Mouse (Mus musculus) hindbrain, embryonic 16.5 days (tissue): ENCODE measurements around the gene Slc34a1. TPM values are rescaled to one million over a fixed set of nuclear protein-coding genes. Genes with fewer than 3 reads are reported as not detected.

Experiments
- ATAC-seq: fragments of 200-750 bp; cut with Nextera tagmentation; 2 replicates; pipeline ENCODE4 v1.8.0; 2017; ENCODE audit warnings: moderate TSS enrichment, moderate library complexity
- H3K27ac ChIP-seq: fragments of 300-500 bp; sonication (generic); 2 replicates; pipeline ENCODE4 v1.5.1; 2014; ENCODE audit warnings: low read depth, mild to moderate bottlenecking, control low read depth, low read length, moderate library complexity
- H3K27me3 ChIP-seq: fragments of 300-500 bp; sonication (generic); replicated peaks from 2 replicates; pipeline ENCODE4 v1.6.1; 2014; ENCODE audit warnings: low read length; ENCODE audit not compliant: control insufficient read depth, insufficient read depth
- H3K36me3 ChIP-seq: fragments of 300-500 bp; sonication (generic); 2 replicates; pipeline ENCODE4 v1.6.1; 2014; ENCODE audit warnings: mild to moderate bottlenecking, low read length, moderate library complexity, mixed read lengths; ENCODE audit not compliant: control insufficient read depth, insufficient read depth
- H3K4me1 ChIP-seq: fragments of 300-500 bp; sonication (generic); 2 replicates; pipeline ENCODE4 v1.6.1; 2014; ENCODE audit warnings: low read depth, low read length; ENCODE audit not compliant: control insufficient read depth, insufficient read depth
- H3K4me2 ChIP-seq: fragments of 300-500 bp; sonication (generic); 2 replicates; pipeline ENCODE4 v1.6.1; 2014; ENCODE audit warnings: mild to moderate bottlenecking, low read length, control low read depth, moderate library complexity
- H3K4me3 ChIP-seq: fragments of 300-500 bp; sonication (generic); 2 replicates; pipeline ENCODE4 v1.5.1; 2014; ENCODE audit warnings: mild to moderate bottlenecking, low read length, control low read depth, moderate library complexity
- H3K9ac ChIP-seq: fragments of 300-500 bp; sonication (generic); 2 replicates; pipeline ENCODE4 v1.6.1; 2014; ENCODE audit warnings: low read depth, mild to moderate bottlenecking, control low read depth, low read length, moderate library complexity
- H3K9me3 ChIP-seq: fragments of 300-500 bp; sonication (generic); 2 replicates; pipeline ENCODE4 v1.6.1; 2014; ENCODE audit warnings: mild to moderate bottlenecking, low read length, moderate library complexity; ENCODE audit not compliant: control insufficient read depth
- WGBS: fragments of 180-500 bp; shearing (Covaris S2); extraction: QIAGEN DNeasy Blood & Tissue Kit; methylation state at CpG from one replicate; pipeline ENCODE4 v1.1.7; 2014; 5-methylcytosine and 5-hydroxymethylcytosine counted together
- polyA plus RNA-seq: library from polyadenylated mRNA; unstranded; fragments of >200 nt; fragmentation: Nextera tagmentation; extraction: Ambion mirVana; gene quantifications from 2 replicates; pipeline ENCODE4 v1.2.1, GENCODE M21; 2015

Gene Slc34a1
- polyA plus RNA-seq, 1 experiment from 2014 or later, result not detected

- Histone ChIP-seq H3K4me2 (no peak overlapping the region), H3K36me3 (peaks cover 14% of the 10 kb centered on the region), H3K27me3 (no peaks in the 10 kb centered on the region), H3K27ac (no peak overlapping the region), H3K4me1 (peaks cover 16% of the 10 kb centered on the region), H3K4me3 (no peak overlapping the region), H3K9ac (no peak overlapping the region), H3K9me3 (no peaks in the 10 kb centered on the region)
- 63% methylated on average over 3 of the region's 3 CpGs for WGBS
- no peak for ATAC-seq
Measured at GRCm38 (mm10) chr13:55447543-55447943, 49.6 kb downstream of the Slc34a1 start.

- Histone ChIP-seq H3K36me3 (peaks cover 20% of the 10 kb centered on the region), H3K9me3 (no peaks in the 10 kb centered on the region), H3K4me1 (peaks cover 16% of the 10 kb centered on the region), H3K27ac (no peak overlapping the region), H3K9ac (no peak overlapping the region), H3K4me2 (no peak overlapping the region), H3K27me3 (no peaks in the 10 kb centered on the region), H3K4me3 (no peak overlapping the region)
- 90% methylated on average over 5 of the region's 5 CpGs for WGBS
- ATAC-seq, result no peak
Measured at GRCm38 (mm10) chr13:55448131-55448530, 50.1 kb downstream of the Slc34a1 start.

- no peak overlapping the region for H3K9ac ChIP-seq
- peaks cover 26% of the 10 kb centered on the region for H3K36me3 ChIP-seq
- H3K27ac ChIP-seq, result no peak overlapping the region
- no peaks in the 10 kb centered on the region for H3K9me3 ChIP-seq
- no peak overlapping the region for H3K4me3 ChIP-seq
- no peak for ATAC-seq
- 91% methylated on average over 9 of the region's 9 CpGs for WGBS
- H3K4me1 ChIP-seq, result peaks cover 16% of the 10 kb centered on the region
- no peak overlapping the region for H3K4me2 ChIP-seq
- no peaks in the 10 kb centered on the region for H3K27me3 ChIP-seq
Measured at GRCm38 (mm10) chr13:55449205-55449604, 51.2 kb downstream of the Slc34a1 start.

- Histone ChIP-seq H3K9me3 (no peaks in the 10 kb centered on the region), H3K27ac (no peak overlapping the region), H3K4me2 (no peak overlapping the region), H3K36me3 (peaks cover 29% of the 10 kb centered on the region), H3K4me1 (peaks cover 16% of the 10 kb centered on the region), H3K9ac (no peak overlapping the region), H3K27me3 (no peaks in the 10 kb centered on the region), H3K4me3 (no peak overlapping the region)
- 90% methylated on average over 17 of the region's 17 CpGs for WGBS
- ATAC-seq, result no peak
Measured at GRCm38 (mm10) chr13:55449679-55450441, 51.9 kb downstream of the Slc34a1 start.

- H3K4me1 ChIP-seq, result peaks cover 16% of the 10 kb centered on the region
- no peak overlapping the region for H3K27ac ChIP-seq
- H3K4me2 ChIP-seq, result no peak overlapping the region
- H3K9ac ChIP-seq, result no peak overlapping the region
- no peaks in the 10 kb centered on the region for H3K9me3 ChIP-seq
- no peak overlapping the region for H3K4me3 ChIP-seq
- WGBS, result 84% methylated on average over 11 of the region's 11 CpGs
- H3K36me3 ChIP-seq, result peaks cover 29% of the 10 kb centered on the region
- 0 out of 2 replicates have a peak, but pooled peaks have one; percentile 22 for ATAC-seq
- no peaks in the 10 kb centered on the region for H3K27me3 ChIP-seq
Measured at GRCm38 (mm10) chr13:55450511-55450980, 52.6 kb downstream of the Slc34a1 start.

DNA sequence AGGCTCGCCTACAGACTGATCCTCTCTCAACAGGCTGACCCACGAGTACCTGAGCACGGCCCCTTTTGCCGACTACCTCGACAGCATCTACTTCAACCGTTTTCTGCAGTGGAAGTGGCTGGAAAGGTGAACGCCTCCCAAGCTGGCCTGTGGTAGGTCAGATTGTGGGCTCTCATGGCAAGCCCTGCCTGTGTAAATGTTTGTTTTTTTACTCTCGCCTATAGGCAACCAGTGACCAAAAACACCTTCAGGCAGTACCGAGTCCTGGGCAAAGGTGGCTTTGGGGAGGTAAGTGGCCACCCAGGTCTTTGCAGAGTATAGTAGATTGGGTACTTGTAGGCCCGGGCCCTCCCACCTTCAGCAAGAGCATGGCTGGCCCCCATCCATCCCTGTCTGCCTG, 53.3 kb downstream of the Slc34a1 start:
- Histone ChIP-seq H3K4me3 (no peak overlapping the region), H3K4me2 (no peak overlapping the region), H3K27me3 (no peaks in the 10 kb centered on the region), H3K27ac (no peak overlapping the region), H3K4me1 (peaks cover 11% of the 10 kb centered on the region), H3K36me3 (peaks cover 29% of the 10 kb centered on the region), H3K9ac (no peak overlapping the region), H3K9me3 (no peaks in the 10 kb centered on the region)
- 96% methylated on average over 10 of the region's 10 CpGs for WGBS
- no peak for ATAC-seq

- Histone ChIP-seq H3K4me1 (peaks cover 4% of the 10 kb centered on the region), H3K4me3 (no peak overlapping the region), H3K36me3 (peaks cover 31% of the 10 kb centered on the region), H3K9ac (no peak overlapping the region), H3K9me3 (no peaks in the 10 kb centered on the region), H3K27me3 (no peaks in the 10 kb centered on the region), H3K4me2 (no peak overlapping the region), H3K27ac (no peak overlapping the region)
- no peak for ATAC-seq
- 92% methylated on average over 16 of the region's 16 CpGs for WGBS
Measured at GRCm38 (mm10) chr13:55451785-55452549, 54.0 kb downstream of the Slc34a1 start.

GRCm38 (mm10) chr13:55462965-55463364, 65.0 kb downstream of the Slc34a1 start:
- Histone ChIP-seq H3K4me3 (no peak overlapping the region), H3K9ac (no peak overlapping the region), H3K27ac (no peak overlapping the region; the same call in 1 of the 2 replicates), H3K4me2 (peak overlapping the region; percentile 94; the same call in 1 of the 2 replicates), H3K36me3 (peaks cover 2% of the 10 kb centered on the region), H3K27me3 (no peaks in the 10 kb centered on the region), H3K9me3 (no peaks in the 10 kb centered on the region), H3K4me1 (peaks cover 44% of the 10 kb centered on the region)
- ATAC-seq, result no peak
- WGBS, result 53% methylated on average over 2 of the region's 2 CpGs

GRCm38 (mm10) chr13:55463399-55464026, 65.5 kb downstream of the Slc34a1 start:
- peaks cover 2% of the 10 kb centered on the region for H3K36me3 ChIP-seq
- H3K9ac ChIP-seq, result peak overlapping the region; percentile 78
- peak overlapping the region; percentile 92 for H3K27ac ChIP-seq
- H3K4me1 ChIP-seq, result peaks cover 46% of the 10 kb centered on the region
- 0 out of 2 replicates have a peak, but pooled peaks have one; percentile 0 for ATAC-seq
- H3K9me3 ChIP-seq, result no peaks in the 10 kb centered on the region
- WGBS, result 4% methylated on average over 14 of the region's 14 CpGs
- H3K4me2 ChIP-seq, result peak overlapping the region; percentile 94
- peak overlapping the region; percentile 66 for H3K4me3 ChIP-seq
- H3K27me3 ChIP-seq, result no peaks in the 10 kb centered on the region
